Mouse (Mus musculus): Measurements from ENCODE around the gene Notch2.

Gene Notch2

GRCm38 (mm10) chr3:98050492-98051406, 37.4 kb downstream of the Notch2 start:
- no peak for DNase-seq (ENCODE audit: extremely low read depth, low read depth)

- DNase-seq (ENCODE audit: extremely low read depth, low read depth), result no peak
Observed at GRCm38 (mm10) chr3:98051407-98051968, 38.2 kb downstream of the Notch2 start.

GRCm38 (mm10) chr3:98052507-98053430, 39.4 kb downstream of the Notch2 start:
- DNase-seq (ENCODE audit: extremely low read depth, low read depth), result no peak

GRCm38 (mm10) chr3:98053817-98054216, 40.5 kb downstream of the Notch2 start:
- DNase-seq (ENCODE audit: extremely low read depth, low read depth), result no peak

- DNase-seq (ENCODE audit: extremely low read depth, low read depth), result no peak
Observed at GRCm38 (mm10) chr3:98054334-98055007, 41.1 kb downstream of the Notch2 start.

- peak; percentile 82 for DNase-seq (ENCODE audit: extremely low read depth, low read depth)
Observed at GRCm38 (mm10) chr3:98055008-98055345, 41.6 kb downstream of the Notch2 start.

GRCm38 (mm10) chr3:98055808-98056728, 42.7 kb downstream of the Notch2 start:
- DNase-seq (ENCODE audit: extremely low read depth, low read depth), result no peak

GRCm38 (mm10) chr3:98056956-98057365, 43.6 kb downstream of the Notch2 start:
- no peak for DNase-seq (ENCODE audit: extremely low read depth, low read depth)

- no peak for DNase-seq (ENCODE audit: extremely low read depth, low read depth)
Observed at GRCm38 (mm10) chr3:98059076-98059475, 45.7 kb downstream of the Notch2 start.

- DNase-seq (ENCODE audit: extremely low read depth, low read depth), result no peak
Observed at GRCm38 (mm10) chr3:98060981-98061660, 47.8 kb downstream of the Notch2 start.

- DNase-seq (ENCODE audit: extremely low read depth, low read depth), result peak; percentile 70
Observed at GRCm38 (mm10) chr3:98061661-98062330, 48.5 kb downstream of the Notch2 start.

- peak; percentile 79 for DNase-seq (ENCODE audit: extremely low read depth, low read depth)
Observed at GRCm38 (mm10) chr3:98062591-98063185, 49.4 kb downstream of the Notch2 start.

GRCm38 (mm10) chr3:98063186-98063771, 50.0 kb downstream of the Notch2 start:
- DNase-seq (ENCODE audit: extremely low read depth, low read depth), result peak; percentile 76

- no peak for DNase-seq (ENCODE audit: extremely low read depth, low read depth)
Observed at GRCm38 (mm10) chr3:98063833-98064232, 50.5 kb downstream of the Notch2 start.

GRCm38 (mm10) chr3:98065004-98065403, 51.7 kb downstream of the Notch2 start:
- DNase-seq (ENCODE audit: extremely low read depth, low read depth), result no peak

- DNase-seq (ENCODE audit: extremely low read depth, low read depth), result peak; percentile 53
Observed at GRCm38 (mm10) chr3:98066434-98066833, 53.1 kb downstream of the Notch2 start.

- no peak for DNase-seq (ENCODE audit: extremely low read depth, low read depth)
Observed at GRCm38 (mm10) chr3:98067413-98067812, 54.1 kb downstream of the Notch2 start.

- no peak for DNase-seq (ENCODE audit: extremely low read depth, low read depth)
Observed at GRCm38 (mm10) chr3:98067852-98068491, 54.6 kb downstream of the Notch2 start.
